Mouse (Mus musculus) megakaryocyte, embryonic 14.5 days (primary cell): ENCODE measurements around the gene Adamts20.

Experiments
- FLI1 ChIP-seq: IDR thresholded peaks from 2 replicates; pipeline ENCODE4 v1.6.1; 2012; ENCODE audit warnings: low read length, inconsistent platforms, mixed read lengths
- GATA1 ChIP-seq: IDR thresholded peaks from 3 replicates; pipeline ENCODE4 v1.6.1; 2012; ENCODE audit warnings: mixed read lengths, low read length, inconsistent platforms, borderline replicate concordance

DNA sequence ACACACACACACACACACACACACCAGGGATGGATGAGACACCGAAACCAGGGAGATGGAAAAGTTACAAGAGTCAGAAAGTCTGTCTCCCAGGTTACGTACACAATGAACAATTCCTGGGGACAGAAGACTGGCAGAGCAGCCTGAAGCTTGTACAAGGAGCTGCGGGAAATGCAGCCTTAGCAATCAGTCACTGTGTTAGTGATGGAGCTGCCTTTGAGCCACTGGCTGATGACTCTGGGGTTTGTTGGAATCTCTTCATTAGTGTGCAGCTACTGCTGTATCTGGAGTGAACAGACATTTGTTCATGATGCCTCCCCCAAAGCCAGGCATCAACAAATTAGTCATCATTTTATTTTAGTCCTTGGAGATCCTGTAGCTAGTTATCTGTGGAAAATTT is 162.1 kb downstream of the Adamts20 start:
- TF ChIP-seq GATA1: no peak
- TF ChIP-seq FLI1: no peak
